Mouse (Mus musculus) hindbrain, embryonic 11.5 days (tissue): ENCODE measurements around the gene Phyhipl. TPM values are rescaled to one million over a fixed set of nuclear protein-coding genes. Genes with fewer than 3 reads are reported as not detected.

Experiments used
- ATAC-seq: fragments of 200-750 bp; cut with Nextera tagmentation; 2 replicates; pipeline ENCODE4 v1.8.0; 2017; ENCODE audit warnings: mild to moderate bottlenecking, moderate TSS enrichment, moderate library complexity; ENCODE audit not compliant: low FRiP score
- DNase-seq: peaks from one replicate; pipeline ENCODE4 v3.0.0-alpha.2; 2015; ENCODE audit warnings: low spot score
- H3K27ac ChIP-seq: fragments of 300-500 bp; sonication (generic); 2 replicates; pipeline ENCODE4 v1.5.1; 2014; ENCODE audit warnings: mild to moderate bottlenecking, low read depth, low read length
- H3K27me3 ChIP-seq: fragments of 300-500 bp; sonication (generic); 2 replicates; pipeline ENCODE4 v1.6.1; 2014; ENCODE audit warnings: mild to moderate bottlenecking, low read length, moderate library complexity, mixed read lengths; ENCODE audit not compliant: control insufficient read depth, insufficient read depth
- H3K36me3 ChIP-seq: fragments of 300-500 bp; sonication (generic); 2 replicates; pipeline ENCODE4 v1.6.1; 2014; ENCODE audit warnings: mild to moderate bottlenecking, low read length, moderate library complexity, mixed read lengths; ENCODE audit not compliant: control insufficient read depth, insufficient read depth
- H3K4me1 ChIP-seq: fragments of 300-500 bp; sonication (generic); replicated peaks from 2 replicates; pipeline ENCODE4 v1.6.1; 2014; ENCODE audit warnings: low read length, mixed read lengths; ENCODE audit not compliant: control insufficient read depth, insufficient read depth
- H3K4me2 ChIP-seq: fragments of 300-500 bp; sonication (generic); replicated peaks from 2 replicates; pipeline ENCODE4 v1.6.1; 2014; ENCODE audit warnings: mild to moderate bottlenecking, low read depth, low read length
- H3K4me3 ChIP-seq: fragments of 300-500 bp; sonication (generic); 2 replicates; pipeline ENCODE4 v1.5.1; 2014; ENCODE audit warnings: low read depth, low read length
- H3K9ac ChIP-seq: fragments of 300-500 bp; sonication (generic); 2 replicates; pipeline ENCODE4 v1.6.1; 2014; ENCODE audit warnings: low read depth, low read length
- H3K9me3 ChIP-seq: fragments of 300-500 bp; sonication (generic); 2 replicates; pipeline ENCODE4 v1.6.1; 2016; ENCODE audit warnings: low read length; ENCODE audit not compliant: control insufficient read depth
- WGBS: fragments of 180-500 bp; shearing (Covaris S2); extraction: QIAGEN DNeasy Blood & Tissue Kit; methylation state at CpG from one replicate; pipeline ENCODE4 v1.1.7; 2014; 5-methylcytosine and 5-hydroxymethylcytosine counted together
- polyA plus RNA-seq: library from polyadenylated mRNA; unstranded; fragments of >200 nt; fragmentation: Nextera tagmentation; extraction: Ambion mirVana; gene quantifications from 2 replicates; pipeline ENCODE4 v1.2.1, GENCODE M21; 2014

Gene Phyhipl
- polyA plus RNA-seq, 1 experiment from 2014 or later = 118 TPM

DNA sequence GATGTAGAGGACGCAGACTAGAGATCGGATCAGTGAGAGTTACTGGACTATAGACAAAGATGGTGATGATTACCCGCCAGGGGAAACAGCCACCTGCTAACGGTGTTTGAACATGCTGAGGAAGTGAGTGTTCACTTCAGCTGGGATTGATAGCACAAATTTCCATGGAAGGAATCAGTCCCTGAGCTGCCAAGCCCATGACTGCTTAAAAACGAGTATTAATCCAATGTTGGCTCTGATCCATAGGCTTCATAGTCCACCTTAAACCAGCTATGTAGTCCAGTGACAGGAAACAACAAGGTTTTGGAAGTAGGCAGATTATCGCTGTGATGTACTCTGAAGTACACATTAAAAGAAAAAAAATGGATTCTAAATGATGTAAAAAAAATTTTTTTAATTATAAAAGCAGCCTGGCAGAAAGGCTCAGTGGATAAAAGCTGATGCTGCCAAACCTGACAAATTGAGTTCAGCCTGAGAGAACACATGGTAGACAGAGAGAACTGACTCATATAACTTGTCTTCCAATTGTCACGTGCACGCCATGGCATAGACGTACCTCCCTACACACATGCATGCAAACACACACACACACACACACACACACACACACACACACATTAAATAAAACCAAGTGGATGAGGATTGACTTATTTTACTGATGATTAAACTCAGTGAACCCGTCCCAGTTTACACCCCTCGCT, 14.7 kb downstream of the Phyhipl start:
- Histone ChIP-seq H3K36me3 (no peaks in the 10 kb centered on the region), H3K4me3 (no peak overlapping the region), H3K9me3 (no peaks in the 10 kb centered on the region), H3K4me2 (no peak overlapping the region), H3K9ac (no peak overlapping the region), H3K27ac (peak overlapping the region; percentile 78; the same call in 1 of the 2 replicates), H3K4me1 (peaks cover 3% of the 10 kb centered on the region; the same call in 1 of the 2 replicates), H3K27me3 (no peaks in the 10 kb centered on the region)
- 74% methylated on average over 11 of the region's 11 CpGs for WGBS
- no peak for ATAC-seq
- no peak for DNase-seq

DNA sequence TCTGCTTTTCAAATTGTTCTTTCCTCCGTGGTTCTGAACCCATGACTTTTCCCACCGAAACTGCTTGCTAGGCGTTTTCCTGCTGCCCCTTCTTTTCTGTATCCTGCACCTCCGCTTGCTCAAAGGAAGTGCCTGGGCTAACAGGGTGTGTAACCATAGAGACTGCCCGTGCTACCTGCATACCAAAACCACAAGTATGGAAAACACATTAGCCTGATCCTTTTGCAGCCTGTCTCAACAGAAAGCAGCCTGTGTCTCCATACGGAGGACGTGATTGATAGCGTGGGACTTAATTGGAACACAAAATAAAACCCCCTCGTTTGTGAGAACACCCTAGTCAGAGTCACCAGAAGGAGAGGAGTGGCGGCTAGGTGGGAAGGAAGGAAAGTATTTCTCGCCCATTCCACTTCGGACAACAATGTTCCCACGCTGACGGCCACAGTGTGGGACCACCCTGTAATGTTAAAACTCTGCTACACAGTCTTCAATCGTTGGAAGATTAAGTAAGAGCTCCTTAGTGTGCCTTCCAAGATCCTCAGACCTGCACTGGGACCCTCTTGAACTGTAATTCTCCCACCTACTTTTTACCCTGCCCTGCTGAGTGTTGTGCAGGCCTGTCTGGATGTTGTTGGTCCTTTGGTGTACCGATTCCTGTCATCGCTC, 15.6 kb downstream of the Phyhipl start:
- Histone ChIP-seq H3K36me3 (no peaks in the 10 kb centered on the region), H3K27me3 (no peaks in the 10 kb centered on the region), H3K4me1 (peaks cover 3% of the 10 kb centered on the region; the same call in 1 of the 2 replicates), H3K4me2 (no peak overlapping the region), H3K4me3 (no peak overlapping the region), H3K9ac (0 out of 2 replicates have a peak overlapping the region, but pooled peaks have one; percentile 20), H3K27ac (peak overlapping the region; percentile 78), H3K9me3 (no peaks in the 10 kb centered on the region)
- ATAC-seq = peak; percentile 75
- peak; percentile 47 for DNase-seq
- WGBS = 38% methylated on average over 17 of the region's 17 CpGs

- Histone ChIP-seq H3K27ac (peak overlapping the region; percentile 67), H3K9ac (no peak overlapping the region), H3K36me3 (no peaks in the 10 kb centered on the region), H3K4me1 (peaks cover 3% of the 10 kb centered on the region; the same call in 1 of the 2 replicates), H3K4me3 (no peak overlapping the region), H3K27me3 (no peaks in the 10 kb centered on the region), H3K4me2 (no peak overlapping the region), H3K9me3 (no peaks in the 10 kb centered on the region)
- ATAC-seq (peak; percentile 80), DNase-seq (peak; percentile 50)
- 46% methylated on average over 12 of the region's 12 CpGs for WGBS
These were observed 18.0 kb downstream of the Phyhipl start for GRCm38 (mm10) chr10:70637640-70638328.

GRCm38 (mm10) chr10:70635261-70635660, 20.5 kb downstream of the Phyhipl start:
- H3K4me3 ChIP-seq = no peak overlapping the region
- no peaks in the 10 kb centered on the region for H3K27me3 ChIP-seq
- ATAC-seq (no peak), DNase-seq (no peak)
- 85% methylated on average over 1 of the region's 1 CpGs for WGBS
- no peak overlapping the region for H3K9ac ChIP-seq
- H3K4me2 ChIP-seq = no peak overlapping the region
- no peaks in the 10 kb centered on the region; the same call in 1 of the 2 replicates for H3K4me1 ChIP-seq
- H3K9me3 ChIP-seq = no peaks in the 10 kb centered on the region
- H3K27ac ChIP-seq = no peak overlapping the region
- H3K36me3 ChIP-seq = no peaks in the 10 kb centered on the region

- Histone ChIP-seq H3K4me3 (no peak overlapping the region), H3K4me1 (no peaks in the 10 kb centered on the region), H3K27ac (no peak overlapping the region), H3K36me3 (no peaks in the 10 kb centered on the region), H3K9ac (no peak overlapping the region), H3K27me3 (no peaks in the 10 kb centered on the region), H3K9me3 (no peaks in the 10 kb centered on the region), H3K4me2 (no peak overlapping the region)
- WGBS = 79% methylated on average over 1 of the region's 1 CpGs
- no peak for DNase-seq
- no peak for ATAC-seq
These were observed 24.6 kb downstream of the Phyhipl start for GRCm38 (mm10) chr10:70631142-70631541.

DNA sequence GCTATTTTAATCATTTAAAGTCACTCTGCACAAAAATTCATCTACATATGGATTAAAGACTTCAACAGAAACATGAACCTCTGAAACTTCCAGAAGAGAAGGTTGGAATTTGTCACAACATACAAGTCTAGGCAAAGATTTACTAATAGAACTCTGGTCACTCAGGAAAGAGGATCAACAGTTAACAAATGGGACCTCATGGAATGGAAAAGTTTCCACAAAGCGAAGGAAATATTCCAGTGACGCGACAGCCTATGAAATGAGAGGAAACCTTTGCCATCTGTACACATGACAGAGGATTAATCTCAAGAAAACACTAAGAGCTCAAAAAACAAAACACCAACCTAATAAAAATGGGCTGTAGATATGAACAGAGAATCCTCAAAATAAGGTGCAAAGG, 32.3 kb downstream of the Phyhipl start:
- no peak for ATAC-seq
- over 99% methylated on average over 3 of the region's 3 CpGs for WGBS
- no peaks in the 10 kb centered on the region for H3K9me3 ChIP-seq
- H3K27ac ChIP-seq = no peak overlapping the region
- no peak overlapping the region for H3K4me2 ChIP-seq
- H3K4me1 ChIP-seq = no peaks in the 10 kb centered on the region
- no peak overlapping the region for H3K9ac ChIP-seq
- H3K36me3 ChIP-seq = no peaks in the 10 kb centered on the region
- no peak overlapping the region for H3K4me3 ChIP-seq
- DNase-seq = no peak
- H3K27me3 ChIP-seq = no peaks in the 10 kb centered on the region

DNA sequence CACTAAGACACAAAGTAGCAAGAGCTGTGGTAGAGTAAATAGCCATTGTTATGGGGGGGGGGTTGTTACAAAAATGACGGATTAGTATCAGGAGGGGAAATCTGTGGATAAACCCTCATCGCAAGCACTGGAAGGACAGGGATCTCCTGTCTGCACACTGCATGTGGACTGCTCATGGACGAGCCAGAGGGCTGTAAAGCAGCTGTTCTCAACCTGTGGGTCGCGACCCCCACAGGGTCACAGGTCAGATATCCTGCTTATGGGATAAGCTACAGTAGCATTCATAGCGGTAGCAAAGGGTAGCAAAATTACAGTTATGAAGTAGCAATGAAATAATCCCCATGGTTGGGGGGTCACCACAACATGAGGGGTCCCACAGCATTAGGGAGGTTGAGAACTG, 39.4 kb downstream of the Phyhipl start:
- ATAC-seq = no peak
- no peak overlapping the region for H3K4me2 ChIP-seq
- H3K9ac ChIP-seq = no peak overlapping the region
- H3K4me3 ChIP-seq = no peak overlapping the region
- no peaks in the 10 kb centered on the region for H3K27me3 ChIP-seq
- no peaks in the 10 kb centered on the region for H3K4me1 ChIP-seq
- H3K27ac ChIP-seq = no peak overlapping the region
- H3K36me3 ChIP-seq = no peaks in the 10 kb centered on the region
- no peaks in the 10 kb centered on the region for H3K9me3 ChIP-seq
- no peak for DNase-seq
- WGBS = 84% methylated on average over 6 of the region's 6 CpGs

GRCm38 (mm10) chr10:70611633-70612032, 44.1 kb downstream of the Phyhipl start:
- no peak overlapping the region for H3K9ac ChIP-seq
- no peak overlapping the region for H3K4me3 ChIP-seq
- DNase-seq = no peak
- no peaks in the 10 kb centered on the region for H3K9me3 ChIP-seq
- no peak overlapping the region for H3K4me2 ChIP-seq
- H3K27ac ChIP-seq = no peak overlapping the region
- 100% methylated on average over 1 of the region's 1 CpGs for WGBS
- no peaks in the 10 kb centered on the region for H3K27me3 ChIP-seq
- no peaks in the 10 kb centered on the region for H3K4me1 ChIP-seq
- H3K36me3 ChIP-seq = no peaks in the 10 kb centered on the region
- no peak for ATAC-seq
